Mouse (Mus musculus): ENCODE results near the gene Clca3a1. TPM values are rescaled to one million over a fixed set of nuclear protein-coding genes. Genes with fewer than 3 reads are reported as not detected.

Clca3a1 gene
- total and polyA plus RNA-seq, 3 experiments: 0.76 to 1.0 (median 0.96) TPM

DNA sequence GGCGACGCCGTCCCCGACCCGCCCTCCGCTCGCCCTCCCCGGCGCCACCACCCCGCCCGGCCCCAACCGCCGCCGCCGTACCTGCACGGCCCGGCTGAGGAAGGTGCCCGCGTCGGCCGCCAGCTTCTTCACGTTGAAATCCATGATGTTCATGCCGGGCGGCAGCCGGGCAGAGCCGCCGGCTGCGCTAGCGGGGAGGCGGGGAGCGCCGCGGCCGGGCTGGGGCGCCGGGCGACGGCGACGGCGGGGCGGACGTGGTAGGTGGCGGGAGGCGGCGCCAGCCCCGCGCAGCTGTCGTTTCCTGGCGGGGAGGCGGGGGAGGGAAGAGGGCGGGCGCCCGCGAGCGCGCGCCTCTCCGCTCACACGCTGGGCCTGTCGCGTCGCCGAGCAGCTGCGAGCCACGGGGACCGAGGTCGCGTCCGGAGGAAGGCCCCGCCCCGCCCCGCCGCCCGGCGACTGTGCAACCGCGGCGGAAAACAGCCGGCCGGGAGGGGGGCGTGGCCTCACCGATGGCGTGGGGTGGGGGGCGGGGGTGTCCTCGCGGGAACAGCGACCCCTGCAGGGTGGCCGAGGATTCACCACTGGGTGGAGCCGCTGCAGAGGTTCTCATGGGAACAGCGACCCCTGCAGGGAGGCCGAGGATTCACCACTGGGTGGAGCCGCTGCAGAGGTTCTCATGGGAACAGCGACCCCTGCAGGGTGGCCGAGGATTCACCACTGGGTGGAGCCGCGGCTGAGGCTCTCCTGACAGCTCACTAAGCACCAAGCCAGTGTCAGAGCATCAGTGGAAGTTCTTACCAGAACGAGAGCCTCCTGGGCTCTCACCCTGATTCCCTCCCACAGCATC is 40.7 kb downstream of the Clca3a1 start, which contains the start of gene Sh3glb1:
Gene Sh3glb1 (minus strand): TSS at position 435 of the 847 bp plus-strand sequence.
- Histone ChIP-seq H3K4me1 (ENCODE audit: control insufficient read depth, insufficient read depth, low read length) (peaks cover 16% of the 10 kb centered on the region), H3K4me3 (peak within 1 kb of the TSS; percentile 69), H3K9ac (ENCODE audit: low read depth, low read length) (peak within 1 kb of the TSS; percentile 83), H3K79me2 (replicated peaks; ENCODE audit: control insufficient read depth, insufficient read depth, low read length) (peaks cover 6% of the 10 kb centered on the region), H3K27me3 (ENCODE audit: control insufficient read depth, insufficient read depth, low read length) (no peaks in the 10 kb centered on the region), H3K36me3 (ENCODE audit: control insufficient read depth, insufficient read depth, low read length) (peaks cover 21% of the 10 kb centered on the region), H3K27ac (peak within 1 kb of the TSS; percentile 97)
- peak; percentile 97 to 99 for DNase-seq
- under 1% methylated on average over 74 of the region's 98 CpGs for WGBS
- intact Hi-C loops (cut with DNase I): loop anchor here (2.0 to 10.0 kb wide), 5 partner anchors 67 to 405 kb away; no protein-coding TSS in a partner anchor
- TF ChIP-seq POLR2A (IDR thresholded peaks at IDR 0.05; ENCODE audit: insufficient read depth, low read depth, low read length): peak; percentile 61
- TF ChIP-seq CTCF (IDR thresholded peaks at IDR 0.05): no peak
- 0 out of 2 replicates have a peak, but pooled peaks have one; percentile 24 for TF ChIP-seq EP300 (IDR thresholded peaks at IDR 0.05; ENCODE audit: insufficient read depth, low read depth, low read length)

DNA sequence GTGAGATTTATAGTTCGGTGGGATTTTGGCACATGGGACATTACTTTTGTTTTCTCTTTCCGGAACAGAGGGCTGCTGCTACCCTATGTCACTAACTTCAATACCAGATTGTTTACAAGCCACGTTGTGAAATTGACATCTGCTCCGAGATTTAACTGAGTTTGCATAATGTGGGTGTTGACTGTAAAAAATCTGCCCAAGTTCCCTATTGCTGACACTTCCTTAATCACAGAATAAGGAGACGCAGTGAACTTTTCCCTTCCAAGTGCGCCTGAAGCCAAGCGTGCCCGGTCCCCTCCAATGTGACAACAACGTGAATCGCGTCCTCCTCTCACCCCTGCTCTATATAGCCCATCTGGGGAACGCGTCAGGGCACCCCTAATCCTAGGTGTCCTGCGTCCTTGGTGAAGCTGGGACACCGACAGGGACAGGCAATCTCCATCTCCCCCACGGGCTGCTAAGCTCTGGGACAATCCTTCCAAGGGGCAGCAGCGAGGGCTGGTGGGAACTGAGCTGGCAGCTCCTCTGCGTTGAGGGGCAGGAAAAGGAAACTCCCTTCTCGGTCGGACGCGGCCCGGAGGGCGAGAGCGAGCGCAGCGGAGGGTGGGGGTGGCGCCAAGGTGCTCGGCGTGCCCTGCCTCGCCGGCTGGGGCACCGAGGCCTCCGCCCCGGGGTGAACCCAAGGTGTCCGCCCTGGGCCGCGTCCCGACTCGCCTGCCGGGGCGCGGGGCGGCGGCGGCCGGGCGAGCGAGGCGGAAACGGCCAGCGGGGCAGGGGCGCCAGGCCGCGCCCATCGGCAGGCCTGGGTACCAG is 41.5 kb downstream of the Clca3a1 start:
- Histone ChIP-seq H3K79me2 (replicated peaks; ENCODE audit: control insufficient read depth, insufficient read depth, low read length) (peaks cover 8% of the 10 kb centered on the region), H3K4me3 (peak overlapping the region; percentile 69), H3K36me3 (ENCODE audit: control insufficient read depth, insufficient read depth, low read length) (peaks cover 23% of the 10 kb centered on the region), H3K27ac (peak overlapping the region; percentile 97), H3K27me3 (ENCODE audit: control insufficient read depth, insufficient read depth, low read length) (no peaks in the 10 kb centered on the region), H3K9ac (ENCODE audit: low read depth, low read length) (peak overlapping the region; percentile 83), H3K4me1 (ENCODE audit: control insufficient read depth, insufficient read depth, low read length) (peaks cover 21% of the 10 kb centered on the region)
- intact Hi-C loops (cut with DNase I): loop anchor here (5.0 kb wide), 1 partner anchor 77 kb away; no protein-coding TSS in a partner anchor
- TF ChIP-seq EP300 (IDR thresholded peaks at IDR 0.05; ENCODE audit: insufficient read depth, low read depth, low read length) (no peak; the same call in 1 of the 2 replicates), POLR2A (IDR thresholded peaks at IDR 0.05; ENCODE audit: insufficient read depth, low read depth, low read length) (peak; percentile 70)
- DNase-seq: peak; percentile 83
- under 1% methylated on average over 28 of the region's 56 CpGs for WGBS

DNA sequence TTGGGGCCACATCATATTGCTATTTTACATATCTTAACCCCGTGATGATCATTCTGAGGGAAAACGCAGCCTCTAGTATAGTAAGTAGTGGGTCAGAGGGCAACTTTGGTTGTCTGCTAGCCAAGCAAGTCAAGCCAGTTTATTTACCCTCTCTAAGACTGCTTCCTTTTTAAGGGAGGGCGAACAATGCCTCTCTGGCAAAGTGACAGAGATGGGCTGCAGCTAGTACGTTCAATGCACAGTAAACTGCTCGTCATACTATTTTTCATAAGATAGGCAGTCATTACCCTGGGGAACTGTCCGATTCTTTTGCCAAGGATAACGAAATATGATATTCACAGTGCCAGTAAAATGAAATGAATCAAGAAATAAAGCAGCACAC is 42.1 kb downstream of the Clca3a1 start:
- peak in 1 of 2 experiments; percentile 50 for DNase-seq
- WGBS: 2% methylated on average over 7 of the region's 7 CpGs
- H3K4me1 ChIP-seq (ENCODE audit: control insufficient read depth, insufficient read depth, low read length): peaks cover 24% of the 10 kb centered on the region

DNA sequence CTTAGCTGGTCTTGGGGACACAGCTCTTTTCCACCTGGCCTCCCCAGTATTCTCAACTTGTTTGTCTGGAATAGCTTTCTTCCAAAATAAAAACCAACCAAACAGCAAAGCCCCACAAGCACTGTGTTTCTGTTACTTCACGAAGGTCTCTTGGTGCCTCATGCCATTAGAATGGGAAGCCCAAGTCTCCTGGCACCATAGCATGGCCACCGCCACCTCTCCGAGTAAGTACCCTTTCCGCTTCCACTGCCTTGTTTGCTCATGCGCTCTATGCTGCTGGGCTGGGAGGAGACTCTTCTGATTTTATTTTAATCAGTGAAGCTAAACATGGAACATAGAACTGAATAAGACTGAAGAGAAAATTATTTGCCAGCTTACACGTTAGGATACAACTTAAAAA is 42.9 kb downstream of the Clca3a1 start:
- TF ChIP-seq POLR2A (IDR thresholded peaks at IDR 0.05; ENCODE audit: insufficient read depth, low read depth, low read length) (no peak), EP300 (IDR thresholded peaks at IDR 0.05; ENCODE audit: insufficient read depth, low read depth, low read length) (no peak), CTCF (IDR thresholded peaks at IDR 0.05) (no peak)
- Histone ChIP-seq H3K4me1 (ENCODE audit: control insufficient read depth, insufficient read depth, low read length) (peaks cover 25% of the 10 kb centered on the region), H3K4me3 (peak overlapping the region; percentile 69), H3K27me3 (ENCODE audit: control insufficient read depth, insufficient read depth, low read length) (no peaks in the 10 kb centered on the region), H3K36me3 (ENCODE audit: control insufficient read depth, insufficient read depth, low read length) (peaks cover 29% of the 10 kb centered on the region), H3K27ac (peak overlapping the region; percentile 97), H3K79me2 (replicated peaks; ENCODE audit: control insufficient read depth, insufficient read depth, low read length) (peaks cover 8% of the 10 kb centered on the region), H3K9ac (ENCODE audit: low read depth, low read length) (no peak overlapping the region)
- intact Hi-C loops (cut with DNase I): loop anchor here (5.0 kb wide), 1 partner anchor 76 kb away; no protein-coding TSS in a partner anchor
- WGBS: 17% methylated on average over 6 of the region's 6 CpGs
- peak in 1 of 2 experiments; percentile 22 for DNase-seq

More for the DNA sequence above, 42.1 kb downstream of the Clca3a1 start:
- peaks cover 26% of the 10 kb centered on the region for H3K36me3 ChIP-seq (ENCODE audit: control insufficient read depth, insufficient read depth, low read length)
- H3K27ac ChIP-seq: peak overlapping the region; percentile 97
- intact Hi-C loops (cut with DNase I): loop anchor here (5.0 kb wide), 1 partner anchor 76 kb away; no protein-coding TSS in a partner anchor
- H3K9ac ChIP-seq (ENCODE audit: low read depth, low read length): peak overlapping the region; percentile 83
- H3K4me3 ChIP-seq: peak overlapping the region; percentile 69
- H3K79me2 ChIP-seq (replicated peaks; ENCODE audit: control insufficient read depth, insufficient read depth, low read length): peaks cover 8% of the 10 kb centered on the region
- no peak for TF ChIP-seq EP300 (IDR thresholded peaks at IDR 0.05; ENCODE audit: insufficient read depth, low read depth, low read length)
- no peak for TF ChIP-seq CTCF (IDR thresholded peaks at IDR 0.05)
- TF ChIP-seq POLR2A (IDR thresholded peaks at IDR 0.05; ENCODE audit: insufficient read depth, low read depth, low read length): no peak
- no peaks in the 10 kb centered on the region for H3K27me3 ChIP-seq (ENCODE audit: control insufficient read depth, insufficient read depth, low read length)

DNA sequence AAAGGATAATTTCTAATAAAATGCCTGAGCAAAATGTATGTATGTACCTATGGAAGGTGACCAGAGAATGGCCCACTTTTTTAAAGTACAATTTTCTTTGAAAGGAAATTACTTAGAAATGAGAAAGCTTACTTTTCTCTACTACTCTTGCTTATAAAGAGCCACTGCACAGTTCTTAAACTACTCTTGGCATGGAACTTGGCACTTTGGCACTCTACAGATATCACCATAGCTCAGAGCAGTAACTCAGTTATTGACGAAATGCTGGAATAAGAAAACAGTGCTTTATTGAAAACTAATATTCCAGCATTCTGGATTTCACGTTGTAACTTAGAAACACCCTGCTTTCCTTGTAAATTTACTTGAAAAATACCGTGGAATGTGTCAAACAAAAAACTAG is 43.7 kb downstream of the Clca3a1 start:
- intact Hi-C loops (cut with DNase I): loop anchor here (5.0 kb wide), 1 partner anchor 75 kb away; no protein-coding TSS in a partner anchor
- H3K36me3 ChIP-seq (ENCODE audit: control insufficient read depth, insufficient read depth, low read length): peaks cover 35% of the 10 kb centered on the region
- H3K4me1 ChIP-seq (ENCODE audit: control insufficient read depth, insufficient read depth, low read length): peaks cover 25% of the 10 kb centered on the region
- 0 out of 2 replicates have a peak overlapping the region, but pooled peaks have one; percentile 69 for H3K4me3 ChIP-seq
- H3K27me3 ChIP-seq (ENCODE audit: control insufficient read depth, insufficient read depth, low read length): no peaks in the 10 kb centered on the region
- peak overlapping the region; percentile 97; the same call in 1 of the 2 replicates for H3K27ac ChIP-seq
- H3K79me2 ChIP-seq (replicated peaks; ENCODE audit: control insufficient read depth, insufficient read depth, low read length): peaks cover 9% of the 10 kb centered on the region
- no peak for TF ChIP-seq CTCF (IDR thresholded peaks at IDR 0.05)
- TF ChIP-seq POLR2A (IDR thresholded peaks at IDR 0.05; ENCODE audit: insufficient read depth, low read depth, low read length): no peak
- no peak for TF ChIP-seq EP300 (IDR thresholded peaks at IDR 0.05; ENCODE audit: insufficient read depth, low read depth, low read length)
- 32% methylated on average over 3 of the region's 3 CpGs for WGBS
- no peak for DNase-seq
- no peak overlapping the region for H3K9ac ChIP-seq (ENCODE audit: low read depth, low read length)
